Mouse (Mus musculus) gastrocnemius, postnatal 4 days (tissue): ENCODE measurements around the gene Gm7735. TPM values are rescaled to one million over a fixed set of nuclear protein-coding genes. Genes with fewer than 3 reads are reported as not detected.
"Not testable (repeated sequence)": the region's sequence is repeated elsewhere in the genome, so short reads cannot be mapped to it uniquely, and the experiment has no call there.

ENCODE experiments used
- DNase-seq, 2 experiments: peaks; one replicate each; pipeline ENCODE4 v3.0.0; 2021 to 2022; ENCODE audit warnings: low spot score in 2 of 2, mixed read lengths in 2 of 2
- long read RNA-seq, 2 experiments: library from polyadenylated mRNA; stranded (forward); transcript quantifications; one replicate each; pipeline ENCODE4 v2.0.0; 2021
- total RNA-seq, 2 experiments: library from RNA; stranded (reverse); gene quantifications; 2 replicates each; pipeline ENCODE4 v1.2.3; 2021

Gm7735 gene
- not detected for total RNA-seq
- long read RNA-seq, experiment 1 = 0 reads
- long read RNA-seq, experiment 2 = 0 reads

GRCm38 (mm10) chr16:89169190-89169589 lies at the start of gene Gm7735:
Gene Gm7735 (plus strand): TSS chr16:89169490.
- not testable (repeated sequence) for DNase-seq

- DNase-seq = no peak
Measured at GRCm38 (mm10) chr16:89140551-89140950, 28.7 kb upstream of the Gm7735 start, which contains the start of gene Gm6358. Gene Gm6358 (plus strand): TSS chr16:89140851.

- no peak for DNase-seq
Measured at GRCm38 (mm10) chr16:89150786-89151185, 18.5 kb upstream of the Gm7735 start, which contains the start of gene Gm10061. Gene Gm10061 (plus strand): TSS chr16:89151086.

DNA sequence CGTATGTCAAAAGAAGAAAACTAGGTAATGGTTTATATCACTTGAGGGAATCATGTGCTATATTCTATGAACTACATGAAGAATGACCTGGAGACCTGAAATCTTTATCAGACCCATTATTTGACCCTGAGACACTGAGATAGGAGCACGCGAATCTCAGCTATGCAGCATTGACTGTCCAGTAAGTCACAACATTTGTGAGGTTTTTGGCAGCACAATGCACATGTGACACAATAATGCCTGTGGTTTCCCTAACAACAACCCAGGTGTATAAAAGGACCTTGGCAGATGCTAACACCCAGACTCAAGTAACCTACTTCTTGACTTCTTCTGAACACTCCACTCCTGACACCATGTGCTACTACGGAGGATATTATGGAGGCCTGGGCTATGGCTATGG lies 11.6 kb upstream of the Gm7735 start, which contains the start of gene Gm9789:
Gene Gm9789 (plus strand): TSS at position 301 of the 400 bp plus-strand sequence.
- DNase-seq = no peak

DNA sequence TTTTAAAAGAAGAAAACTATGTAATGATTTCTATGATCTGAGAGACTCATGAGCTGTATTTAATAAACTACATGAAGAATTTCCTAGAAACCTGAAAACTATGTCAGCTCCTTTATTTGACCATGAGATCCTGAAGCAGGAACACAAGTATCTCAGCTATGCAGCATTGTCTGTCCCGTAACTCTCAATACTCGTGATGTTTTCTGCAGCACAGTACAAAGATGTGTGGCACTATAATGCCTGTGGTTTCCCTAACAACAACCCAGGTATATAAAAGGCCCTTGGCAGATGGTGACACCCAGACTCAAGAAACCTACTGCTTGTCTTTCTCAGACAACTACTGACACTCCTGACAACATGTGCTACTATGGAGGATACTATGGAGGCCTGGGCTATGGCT lies 5.1 kb downstream of the Gm7735 start, which contains the start of gene 1110057P08Rik:
Gene 1110057P08Rik (plus strand): TSS at position 301 of the 400 bp plus-strand sequence.
- no peak for DNase-seq

GRCm38 (mm10) chr16:89188621-89189020 lies 19.3 kb downstream of the Gm7735 start:
- no peak for DNase-seq

GRCm38 (mm10) chr16:89205561-89205960 lies 36.3 kb downstream of the Gm7735 start, which contains the start of gene Krtap20-2:
Gene Krtap20-2 (plus strand): TSS chr16:89205861.
- DNase-seq = no peak

Other genes with a start within 250 kb of the Gm7735 start
- not detected for gene Krtap19-9b, start 237.2 kb upstream of the Gm7735 start, total RNA-seq
- not detected for gene Krtap16-3, start 206.6 kb upstream of the Gm7735 start, total RNA-seq
- gene Krtap22-2, start 158.7 kb upstream of the Gm7735 start, total RNA-seq = not detected
- not detected for gene Gm10229, start 154.2 kb upstream of the Gm7735 start, total RNA-seq
- not detected for gene Krtap6-1, start 137.8 kb upstream of the Gm7735 start, total RNA-seq
- gene Gm10228, start 128.0 kb upstream of the Gm7735 start, total RNA-seq = not detected
- not detected for gene Krtap6-5, start 121.6 kb upstream of the Gm7735 start, total RNA-seq
- not detected for gene 1110025L11Rik, start 105.5 kb upstream of the Gm7735 start, total RNA-seq
- gene Krtap6-3, start 85.5 kb upstream of the Gm7735 start, total RNA-seq = not detected
- gene Gm6358, start 28.6 kb upstream of the Gm7735 start, total RNA-seq = not detected
- not detected for gene Gm10061, start 18.4 kb upstream of the Gm7735 start, total RNA-seq
- not detected for gene Gm9789, start 11.5 kb upstream of the Gm7735 start, total RNA-seq
- not detected for gene 1110057P08Rik, start 5.2 kb downstream of the Gm7735 start, total RNA-seq
- gene Krtap20-2, start 36.4 kb downstream of the Gm7735 start, total RNA-seq = not detected
- gene Krtap21-1, start 234.4 kb downstream of the Gm7735 start, total RNA-seq = not detected